Mouse (Mus musculus): Measurements from ENCODE around the gene Olfml2a.

DNA sequence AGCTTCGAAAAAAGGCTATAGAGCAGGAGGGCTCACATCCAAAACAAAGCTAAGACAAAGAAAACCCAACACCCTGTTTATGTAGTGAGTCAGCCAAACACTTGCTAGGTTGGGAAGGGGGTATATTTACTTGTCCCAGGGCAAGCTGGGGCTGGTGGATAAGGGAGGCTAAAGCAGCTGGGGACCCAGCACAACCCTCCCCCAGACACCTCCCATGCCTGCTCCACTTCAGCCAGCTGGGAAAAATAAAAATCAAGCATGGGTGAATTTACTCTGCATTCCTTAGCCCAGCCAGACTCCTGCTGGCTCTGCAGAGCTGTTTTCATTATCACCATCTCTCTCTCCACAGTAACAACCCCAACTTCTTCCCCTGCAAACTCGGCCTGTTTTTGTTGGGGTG, 2.2 kb downstream of the Olfml2a start:
- TF ChIP-seq CTCF (IDR thresholded peaks at IDR 0.05; ENCODE audit: low read depth, low read length) (no peak), GATA1 (IDR thresholded peaks at IDR 0.05; ENCODE audit: borderline replicate concordance, low read length) (no peak), POLR2AphosphoS5 (IDR thresholded peaks at IDR 0.05; ENCODE audit: insufficient replicate concordance, low read depth, low read length) (no peak)

Measured in G1E (cell line).